Mouse (Mus musculus) kidney, embryonic 14.5 days (tissue): ENCODE results near the gene Fcgr1. TPM values are rescaled to one million over a fixed set of nuclear protein-coding genes. Genes with fewer than 3 reads are reported as not detected.
"Not testable (repeated sequence)": the region's sequence is repeated elsewhere in the genome, so short reads cannot be mapped to it uniquely, and the experiment has no call there.

ENCODE experiments used
- ATAC-seq: fragments of 200-750 bp; cut with Nextera tagmentation; 2 replicates; pipeline ENCODE4 v1.8.0; 2017; ENCODE audit warnings: moderate number of reproducible peaks, mild to moderate bottlenecking, moderate TSS enrichment, moderate library complexity; ENCODE audit not compliant: low FRiP score, low TSS enrichment
- H3K27ac ChIP-seq: fragments of 300-500 bp; sonication (generic); 2 replicates; pipeline ENCODE4 v1.5.1; 2014; ENCODE audit warnings: low read depth, mild to moderate bottlenecking, low read length, moderate library complexity, mixed read lengths
- H3K27me3 ChIP-seq: fragments of 300-500 bp; sonication (generic); 2 replicates; pipeline ENCODE4 v1.6.1; 2014; ENCODE audit warnings: mild to moderate bottlenecking, low read length; ENCODE audit not compliant: control insufficient read depth, insufficient read depth
- H3K36me3 ChIP-seq: fragments of 300-500 bp; sonication (generic); 2 replicates; pipeline ENCODE4 v1.6.1; 2014; ENCODE audit warnings: low read length, mixed read lengths; ENCODE audit not compliant: control insufficient read depth, insufficient read depth
- H3K4me1 ChIP-seq: fragments of 300-500 bp; sonication (generic); 2 replicates; pipeline ENCODE4 v1.6.1; 2014; ENCODE audit warnings: low read length, mixed read lengths; ENCODE audit not compliant: control insufficient read depth, insufficient read depth
- H3K4me2 ChIP-seq: fragments of 300-500 bp; sonication (generic); replicated peaks from 2 replicates; pipeline ENCODE4 v1.6.1; 2014; ENCODE audit warnings: low read depth, mild to moderate bottlenecking, low read length
- H3K4me3 ChIP-seq: fragments of 300-500 bp; sonication (generic); 2 replicates; pipeline ENCODE4 v1.5.1; 2014; ENCODE audit warnings: mild to moderate bottlenecking, low read length
- H3K9ac ChIP-seq: fragments of 300-500 bp; sonication (generic); 2 replicates; pipeline ENCODE4 v1.6.1; 2014; ENCODE audit warnings: low read depth, mild to moderate bottlenecking, low read length, moderate library complexity
- H3K9me3 ChIP-seq: fragments of 300-500 bp; sonication (generic); 2 replicates; pipeline ENCODE4 v1.6.1; 2016; ENCODE audit warnings: low read length; ENCODE audit not compliant: control insufficient read depth
- WGBS: fragments of 180-500 bp; shearing (Covaris S2); extraction: QIAGEN DNeasy Blood & Tissue Kit; methylation state at CpG from one replicate; pipeline ENCODE4 v1.1.7; 2014; 5-methylcytosine and 5-hydroxymethylcytosine counted together
- polyA plus RNA-seq: library from polyadenylated mRNA; unstranded; fragments of >200 nt; fragmentation: Nextera tagmentation; extraction: Ambion mirVana; gene quantifications from 2 replicates; pipeline ENCODE4 v1.2.1, GENCODE M21; 2014

Fcgr1 gene
- polyA plus RNA-seq, 1 experiment from 2014 or later, result 1.8 TPM

DNA sequence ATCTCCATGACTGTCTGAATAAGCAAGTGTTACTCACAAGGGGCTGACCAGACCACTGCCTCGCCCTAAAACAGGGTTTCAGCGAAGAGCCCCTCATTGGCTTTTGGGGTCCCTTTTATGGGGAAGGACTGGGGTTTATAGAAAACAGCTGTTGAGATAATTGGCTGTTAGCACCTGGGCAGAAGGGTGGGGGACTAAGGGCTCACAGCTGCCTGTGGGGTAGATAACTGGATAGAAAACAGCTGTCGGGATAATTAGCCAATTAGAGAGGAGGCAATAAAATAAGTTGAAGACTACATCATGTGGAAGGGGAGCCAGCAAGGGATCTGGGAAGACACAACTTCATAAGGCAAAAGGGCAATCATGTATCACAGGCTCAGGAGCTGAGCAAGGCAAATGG lies 42.9 kb downstream of the Fcgr1 start:
- ATAC-seq, result no peak
- H3K9me3 ChIP-seq, result no peaks in the 10 kb centered on the region
- no peak overlapping the region for H3K4me2 ChIP-seq
- no peaks in the 10 kb centered on the region for H3K27me3 ChIP-seq
- no peak overlapping the region for H3K4me3 ChIP-seq
- H3K9ac ChIP-seq, result no peak overlapping the region; the same call in 1 of the 2 replicates
- H3K4me1 ChIP-seq, result peaks cover 14% of the 10 kb centered on the region; the same call in 1 of the 2 replicates
- no peak overlapping the region for H3K27ac ChIP-seq
- H3K36me3 ChIP-seq, result no peaks in the 10 kb centered on the region
- WGBS, result 60% methylated on average over 3 of the region's 3 CpGs

DNA sequence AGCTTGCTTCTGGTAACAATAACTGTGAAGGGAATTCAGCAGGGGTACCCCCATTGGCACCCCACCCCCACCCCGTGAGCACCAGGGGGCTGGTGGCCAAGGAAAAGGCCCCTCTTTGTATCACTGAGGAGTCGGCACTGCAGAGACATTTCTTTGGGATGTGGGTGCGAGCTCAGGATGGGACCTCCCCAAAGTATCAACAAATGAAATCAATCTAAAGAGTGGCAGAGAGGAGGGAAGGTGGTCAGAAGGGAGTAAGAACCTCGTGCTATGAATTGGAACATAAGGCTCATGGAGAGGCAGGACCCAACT lies 44.8 kb downstream of the Fcgr1 start:
- Histone ChIP-seq H3K4me1 (peaks cover 20% of the 10 kb centered on the region), H3K36me3 (no peaks in the 10 kb centered on the region), H3K9ac (0 out of 2 replicates have a peak overlapping the region, but pooled peaks have one; percentile 75), H3K27ac (peak overlapping the region; percentile 55; the same call in 1 of the 2 replicates), H3K4me3 (no peak overlapping the region), H3K9me3 (no peaks in the 10 kb centered on the region), H3K27me3 (no peaks in the 10 kb centered on the region), H3K4me2 (peak overlapping the region; percentile 50)
- ATAC-seq, result no peak
- 70% methylated on average over 4 of the region's 4 CpGs for WGBS

- peak overlapping the region; percentile 75 for H3K9ac ChIP-seq
- 41% methylated on average over 6 of the region's 6 CpGs for WGBS
- ATAC-seq, result no peak
Observed at GRCm38 (mm10) chr3:96248141-96249033, 45.4 kb downstream of the Fcgr1 start.

DNA sequence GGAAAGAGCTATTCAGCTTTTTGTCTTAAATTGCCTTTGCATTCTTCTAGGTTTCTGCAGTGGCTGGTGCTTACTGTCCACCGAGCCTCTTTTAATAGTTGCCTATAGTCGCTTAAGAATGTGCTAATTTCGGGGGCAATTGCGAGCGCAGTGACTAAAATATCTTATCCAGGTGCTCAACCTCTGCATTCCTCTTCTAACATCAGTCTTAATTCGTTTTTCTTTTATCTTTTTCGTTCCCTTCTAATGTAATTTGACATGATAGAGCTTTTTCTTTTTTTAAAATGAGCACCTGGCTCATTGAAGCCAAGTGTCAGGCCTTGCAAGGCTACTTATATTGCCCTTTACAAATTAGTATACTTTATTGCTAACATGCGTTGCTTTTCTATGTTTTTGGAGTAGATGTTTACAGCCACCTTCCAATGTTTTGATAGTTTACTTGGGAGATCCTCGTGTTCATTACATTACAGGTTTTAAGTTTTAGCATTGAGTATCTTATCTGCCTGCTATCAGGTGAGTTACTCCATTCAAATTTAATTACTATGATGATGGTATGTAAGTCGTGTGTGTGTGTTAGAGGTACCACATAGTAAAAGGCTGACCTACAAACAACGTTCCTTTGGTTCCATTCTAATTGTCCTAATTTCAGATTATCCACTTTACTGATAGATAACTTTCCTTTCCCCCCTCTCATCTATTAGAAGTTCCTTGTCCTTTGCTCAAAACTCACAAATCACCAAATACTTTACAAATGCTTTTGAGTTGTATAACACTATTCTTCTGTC lies 46.2 kb downstream of the Fcgr1 start:
- peak overlapping the region; percentile 53 for H3K4me3 ChIP-seq
- H3K36me3 ChIP-seq, result no peaks in the 10 kb centered on the region
- peak overlapping the region; percentile 68 for H3K27ac ChIP-seq
- peak overlapping the region; percentile 75 for H3K9ac ChIP-seq
- no peaks in the 10 kb centered on the region for H3K9me3 ChIP-seq
- no peak for ATAC-seq
- H3K4me2 ChIP-seq, result peak overlapping the region; percentile 50
- H3K4me1 ChIP-seq, result peaks cover 22% of the 10 kb centered on the region
- no peaks in the 10 kb centered on the region for H3K27me3 ChIP-seq
- WGBS, result 4% methylated on average over 11 of the region's 11 CpGs

More at GRCm38 (mm10) chr3:96248141-96249033, 45.4 kb downstream of the Fcgr1 start:
- H3K4me1 ChIP-seq, result peaks cover 22% of the 10 kb centered on the region
- no peaks in the 10 kb centered on the region for H3K27me3 ChIP-seq
- peak overlapping the region; percentile 53 for H3K4me3 ChIP-seq
- no peaks in the 10 kb centered on the region for H3K9me3 ChIP-seq
- H3K36me3 ChIP-seq, result no peaks in the 10 kb centered on the region
- peak overlapping the region; percentile 55; the same call in 1 of the 2 replicates for H3K27ac ChIP-seq
- peak overlapping the region; percentile 50 for H3K4me2 ChIP-seq

- Histone ChIP-seq H3K4me1 (peaks cover 22% of the 10 kb centered on the region), H3K9ac (peak within 1 kb of the TSS; percentile 75), H3K4me2 (peak within 1 kb of the TSS; percentile 50), H3K27ac (peak within 1 kb of the TSS; percentile 68), H3K4me3 (peak within 1 kb of the TSS; percentile 53)
- H3K9me3 ChIP-seq, H3K36me3 ChIP-seq, H3K27me3 ChIP-seq: not testable (repeated sequence)
- WGBS, result 0% methylated on average over 12 of the region's 47 CpGs
- peak; percentile 93 for ATAC-seq
Observed at GRCm38 (mm10) chr3:96246427-96246856, 47.3 kb downstream of the Fcgr1 start, which contains the start of gene Hist2h3c1. Gene Hist2h3c1 (plus strand): TSS chr3:96246685.

- not testable (repeated sequence) for H3K36me3 ChIP-seq, ATAC-seq, H3K27me3 ChIP-seq, H3K9me3 ChIP-seq, H3K4me2 ChIP-seq
- peaks cover 22% of the 10 kb centered on the region for H3K4me1 ChIP-seq
- peak overlapping the region; percentile 27; the same call in 1 of the 2 replicates for H3K4me3 ChIP-seq
- peak overlapping the region; percentile 67; the same call in 1 of the 2 replicates for H3K27ac ChIP-seq
- 0% methylated on average over 10 of the region's 21 CpGs for WGBS
- H3K9ac ChIP-seq, result peak overlapping the region; percentile 48; the same call in 1 of the 2 replicates
Observed at GRCm38 (mm10) chr3:96246018-96246417, 47.8 kb downstream of the Fcgr1 start.

- Histone ChIP-seq H3K4me1 (peaks cover 26% of the 10 kb centered on the region), H3K27ac (peak within 1 kb of the TSS; percentile 99), H3K9ac (peak within 1 kb of the TSS; percentile 79), H3K4me3 (peak within 1 kb of the TSS; percentile 43), H3K4me2 (peak within 1 kb of the TSS; percentile 42)
- H3K27me3 ChIP-seq, H3K9me3 ChIP-seq, H3K36me3 ChIP-seq: not testable (repeated sequence)
- ATAC-seq, result peak; percentile 91
- WGBS, result 0% methylated on average over 18 of the region's 88 CpGs
Observed at GRCm38 (mm10) chr3:96245003-96245886, 48.5 kb downstream of the Fcgr1 start, which contains the start of gene Hist2h2aa1. Gene Hist2h2aa1 (plus strand): TSS chr3:96245497.

GRCm38 (mm10) chr3:96243921-96244572 lies 49.7 kb downstream of the Fcgr1 start:
- no peaks in the 10 kb centered on the region for H3K36me3 ChIP-seq
- WGBS, result 81% methylated on average over 7 of the region's 7 CpGs
- ATAC-seq, result no peak
- H3K27ac ChIP-seq, result peak overlapping the region; percentile 99
- H3K9ac ChIP-seq, result peak overlapping the region; percentile 79; the same call in 1 of the 2 replicates
- H3K9me3 ChIP-seq, result no peaks in the 10 kb centered on the region
- H3K4me2 ChIP-seq, result peak overlapping the region; percentile 42
- H3K27me3 ChIP-seq, result no peaks in the 10 kb centered on the region
- peaks cover 24% of the 10 kb centered on the region for H3K4me1 ChIP-seq
- H3K4me3 ChIP-seq, result peak overlapping the region; percentile 43; the same call in 1 of the 2 replicates
